Mouse (Mus musculus) lung, adult 10 weeks (tissue): Measurements from ENCODE around the gene Lhfpl3. TPM values are rescaled to one million over a fixed set of nuclear protein-coding genes. Genes with fewer than 3 reads are reported as not detected.

Source experiments
- polyA plus RNA-seq: library from polyadenylated mRNA; stranded (reverse); fragments of 350-450 nt; fragmentation: Illumina TruSeq; extraction: RNeasy Lipid Tissue Mini Kit (QIAGEN cat#74804); gene quantifications from one replicate; pipeline ENCODE4 v1.2.3, GENCODE M21; 2014; ENCODE audit warnings: low read depth, low replicate concordance; ENCODE audit not compliant: insufficient read depth

Lhfpl3 gene
- not detected for polyA plus RNA-seq

DNA sequence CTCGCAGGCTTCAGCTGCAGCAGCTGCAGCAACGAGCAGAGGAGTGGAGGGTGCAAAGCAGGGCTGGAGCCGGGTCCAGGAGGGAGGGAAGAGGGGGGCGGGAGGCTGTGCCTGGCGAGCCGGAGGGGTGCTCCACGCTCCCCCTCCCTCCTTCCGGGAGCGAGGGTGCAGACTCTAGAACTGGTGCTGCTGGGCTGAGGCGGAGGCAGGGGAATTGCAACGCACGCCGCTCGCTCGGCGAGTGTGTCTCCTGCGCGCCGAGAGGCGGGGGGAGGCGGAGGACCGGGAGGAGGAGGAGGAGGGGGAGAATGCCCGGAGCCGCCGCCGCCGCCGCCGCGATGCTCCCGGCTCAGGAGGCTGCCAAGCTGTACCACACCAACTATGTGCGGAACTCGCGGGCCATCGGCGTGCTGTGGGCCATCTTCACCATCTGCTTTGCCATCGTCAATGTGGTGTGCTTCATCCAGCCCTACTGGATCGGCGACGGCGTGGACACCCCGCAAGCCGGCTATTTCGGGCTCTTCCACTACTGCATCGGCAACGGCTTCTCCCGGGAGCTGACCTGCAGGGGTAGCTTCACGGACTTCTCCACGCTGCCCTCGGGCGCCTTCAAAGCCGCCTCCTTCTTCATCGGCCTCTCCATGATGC is at the start of gene Lhfpl3:
TSS of gene Lhfpl3 (plus strand) at position 175 of the 648 bp plus-strand sequence.

Other genes with a start within 250 kb of the Lhfpl3 start
- gene Orc5, start 195.6 kb upstream of the Lhfpl3 start, polyA plus RNA-seq, result 12.0 TPM